Mouse (Mus musculus) retina, adult 2 months (tissue): ENCODE results near the gene Arl15.

Experiments
- DNase-seq: peaks from one replicate; pipeline ENCODE4 v3.0.0-alpha.2; 2012; ENCODE audit warnings: low read depth, low spot score

The Arl15 gene

DNA sequence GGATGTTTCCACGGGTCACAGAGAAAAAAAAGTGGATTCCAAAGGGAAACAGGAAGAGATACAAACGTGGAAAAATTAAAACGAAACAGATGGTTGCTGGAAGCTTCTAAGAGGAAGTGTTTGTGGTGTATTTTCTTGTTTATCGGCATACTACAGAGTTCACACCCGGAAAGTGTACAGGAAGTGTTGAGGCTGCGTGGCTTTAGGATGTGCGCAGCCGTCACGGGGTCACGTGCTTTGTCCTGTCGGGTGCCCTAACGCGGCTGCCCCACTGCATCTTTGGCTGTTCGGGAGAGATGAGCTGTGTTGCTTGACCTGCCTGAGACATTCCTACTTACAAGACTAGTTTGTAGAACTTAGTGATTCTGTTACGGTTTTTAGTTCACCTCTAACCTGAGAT lies 76.1 kb downstream of the Arl15 start:
- no peak for DNase-seq

- DNase-seq = no peak
Observed at GRCm38 (mm10) chr13:113871853-113872252, 77.5 kb downstream of the Arl15 start.

- no peak for DNase-seq
Observed at GRCm38 (mm10) chr13:113875724-113876123, 81.4 kb downstream of the Arl15 start.

- peak; percentile 49 for DNase-seq
Observed at GRCm38 (mm10) chr13:113877420-113877819, 83.1 kb downstream of the Arl15 start.

DNA sequence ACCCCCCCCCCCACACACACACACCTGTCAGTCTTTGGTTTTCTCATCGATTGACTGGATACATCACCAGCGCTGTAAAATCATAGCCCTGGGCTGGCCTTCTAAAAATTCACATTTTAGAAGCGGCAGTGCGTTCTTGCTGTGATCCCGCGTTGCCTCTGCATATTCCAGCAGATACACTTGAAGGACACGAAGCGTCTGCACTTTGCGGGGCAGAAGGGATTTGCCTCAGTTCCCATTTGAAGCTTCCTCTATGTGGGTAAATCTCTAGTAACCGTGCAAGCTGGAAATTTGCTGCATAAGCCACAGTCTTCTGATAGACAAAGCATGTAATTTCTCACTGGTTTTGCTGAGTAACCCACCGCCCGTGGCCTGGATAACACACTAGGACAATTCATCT lies 84.3 kb downstream of the Arl15 start:
- no peak for DNase-seq

DNA sequence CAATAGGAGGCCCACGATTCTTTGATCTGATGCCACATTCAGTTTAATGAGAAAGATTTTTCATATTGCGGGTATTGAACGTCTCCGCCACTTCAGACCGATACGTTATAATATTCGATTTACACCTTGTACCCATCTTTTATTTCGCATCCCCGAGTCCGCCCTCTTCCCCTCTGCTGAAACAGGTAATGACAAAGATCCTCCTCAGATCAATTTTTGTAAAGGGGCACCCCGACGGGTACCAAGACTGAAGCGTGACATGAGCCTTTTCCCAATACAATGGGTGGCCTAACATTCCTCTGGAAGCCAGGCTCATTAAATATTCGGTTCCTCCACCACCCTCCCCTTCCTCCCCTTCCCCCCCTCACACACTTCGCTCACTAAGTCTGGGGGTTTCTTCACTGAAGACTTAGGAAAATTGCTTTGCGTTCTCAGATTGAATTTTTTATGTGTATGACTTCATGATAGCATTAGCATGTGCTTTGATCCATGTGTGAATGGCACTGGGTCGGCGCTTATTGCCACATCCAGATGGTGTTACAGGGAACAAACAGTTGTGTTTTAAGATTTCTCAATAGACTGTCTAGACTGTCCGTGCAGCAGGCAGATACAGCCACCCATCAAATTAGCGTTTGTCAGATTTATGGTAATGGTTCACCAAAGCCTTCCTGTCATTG lies 85.5 kb downstream of the Arl15 start:
- no peak for DNase-seq

GRCm38 (mm10) chr13:113880564-113881171 lies 86.4 kb downstream of the Arl15 start:
- no peak for DNase-seq

DNA sequence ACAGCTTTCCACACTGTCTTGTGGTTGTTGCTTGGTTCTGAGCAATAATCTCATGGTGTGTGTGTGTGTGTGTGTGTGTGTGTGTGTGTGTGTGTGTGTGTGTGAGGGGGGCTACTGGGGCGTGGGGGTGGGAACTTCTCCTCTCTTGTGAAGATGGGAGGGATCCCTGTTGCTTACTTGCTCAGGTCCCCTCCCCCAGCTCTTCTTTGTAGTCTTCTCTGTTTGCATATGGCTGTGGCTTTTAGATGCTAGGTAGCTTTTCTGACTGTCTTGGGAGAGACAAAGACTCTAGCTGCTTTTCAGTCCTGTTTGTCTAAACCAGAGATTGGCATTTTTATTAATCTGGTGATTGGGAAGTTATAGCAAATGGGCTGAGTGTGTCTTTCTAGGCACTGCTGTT lies 88.7 kb downstream of the Arl15 start:
- DNase-seq = no peak

DNA sequence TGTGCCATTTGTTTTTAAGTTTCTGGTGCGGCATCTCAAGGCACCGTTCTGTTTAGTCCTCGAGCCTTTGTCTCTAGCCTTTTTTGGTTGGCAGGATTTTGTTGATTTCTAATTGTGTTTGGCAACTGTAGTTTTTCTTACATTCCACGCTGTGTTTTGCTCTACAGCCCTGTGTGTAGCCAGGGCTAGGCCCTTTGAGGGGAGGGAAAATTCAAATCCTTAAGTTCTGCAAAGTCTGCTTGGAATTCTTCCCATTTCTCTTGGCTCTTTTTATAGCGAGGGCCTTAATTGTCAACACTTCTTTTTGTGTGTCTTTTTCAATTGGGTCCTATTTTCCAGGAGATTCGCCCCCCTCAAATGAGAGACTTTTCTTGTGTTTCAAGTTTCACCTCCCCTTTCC lies 92.8 kb downstream of the Arl15 start:
- DNase-seq = no peak

GRCm38 (mm10) chr13:113888126-113888525 lies 93.8 kb downstream of the Arl15 start:
- DNase-seq = no peak

- no peak for DNase-seq
Observed at GRCm38 (mm10) chr13:113888704-113889103, 94.4 kb downstream of the Arl15 start.

- no peak for DNase-seq
Observed at GRCm38 (mm10) chr13:113889140-113890055, 95.1 kb downstream of the Arl15 start.

GRCm38 (mm10) chr13:113896684-113897083 lies 102.4 kb downstream of the Arl15 start:
- DNase-seq = no peak

DNA sequence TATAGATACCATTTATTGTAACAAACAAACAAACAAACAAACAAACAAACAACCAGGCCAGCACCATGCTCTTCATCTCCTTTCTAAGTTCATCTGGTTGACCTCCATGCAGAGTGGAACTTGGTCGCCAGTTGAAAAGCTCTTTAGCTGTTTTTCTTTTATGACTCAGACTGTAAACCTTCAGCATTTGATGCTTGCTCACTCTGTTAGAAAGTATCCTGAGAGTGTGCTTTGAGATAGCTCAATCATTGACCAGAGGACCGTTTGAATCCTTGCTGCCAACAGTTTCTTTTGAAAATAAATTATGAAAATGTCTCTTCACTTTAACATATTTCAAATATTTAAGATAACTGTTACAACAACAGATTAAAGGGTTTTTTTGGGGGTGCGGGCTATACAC lies 103.2 kb downstream of the Arl15 start:
- DNase-seq = no peak

- no peak for DNase-seq
Observed at GRCm38 (mm10) chr13:113897951-113898350, 103.6 kb downstream of the Arl15 start.

DNA sequence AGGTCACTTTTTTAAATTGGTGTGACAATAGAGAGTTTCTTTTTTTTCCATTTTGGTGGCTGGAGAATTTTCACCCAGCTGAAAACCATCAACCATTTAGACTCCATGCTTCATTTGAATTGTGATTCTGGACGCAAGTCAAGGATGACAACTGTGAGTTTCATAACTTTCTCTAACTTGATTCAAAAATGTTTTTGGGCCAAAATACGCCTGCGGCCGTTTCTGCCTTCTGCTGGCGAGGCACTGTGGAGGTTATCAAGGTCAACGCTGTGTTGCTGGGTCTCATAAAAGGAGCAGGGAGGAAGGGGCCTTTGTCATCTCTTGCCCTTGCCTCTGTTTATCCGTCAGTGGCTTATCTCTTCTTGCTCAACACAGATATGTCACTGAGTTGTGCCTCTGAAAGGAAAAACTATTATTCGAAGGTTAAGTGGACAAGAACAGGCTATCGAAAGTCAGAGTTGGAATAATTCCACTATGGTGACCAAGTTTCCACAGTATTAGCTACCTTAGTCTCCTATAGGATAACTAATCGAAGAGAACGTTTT lies 106.8 kb downstream of the Arl15 start:
- DNase-seq = no peak

DNA sequence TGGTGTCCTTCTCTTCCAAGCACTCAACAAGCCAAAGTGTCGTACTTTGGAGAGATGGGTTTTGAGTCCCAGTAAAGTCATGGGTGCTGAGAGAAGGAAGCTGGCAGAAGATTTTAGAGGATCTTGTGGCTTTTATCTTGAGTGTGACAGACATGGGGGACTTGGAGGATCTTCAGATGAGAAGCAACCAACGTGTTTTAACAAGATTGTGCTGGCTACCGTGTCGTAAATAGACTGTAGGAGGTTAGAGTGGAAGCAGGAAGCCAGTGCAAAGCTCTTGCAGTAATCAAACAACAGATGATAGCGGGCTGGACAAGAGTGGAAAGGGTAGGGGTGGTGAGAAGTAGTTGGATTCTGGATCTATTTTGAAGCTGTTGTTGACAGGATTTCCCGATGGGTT lies 109.0 kb downstream of the Arl15 start:
- no peak for DNase-seq

GRCm38 (mm10) chr13:113911986-113912519 lies 117.7 kb downstream of the Arl15 start:
- DNase-seq = no peak

DNA sequence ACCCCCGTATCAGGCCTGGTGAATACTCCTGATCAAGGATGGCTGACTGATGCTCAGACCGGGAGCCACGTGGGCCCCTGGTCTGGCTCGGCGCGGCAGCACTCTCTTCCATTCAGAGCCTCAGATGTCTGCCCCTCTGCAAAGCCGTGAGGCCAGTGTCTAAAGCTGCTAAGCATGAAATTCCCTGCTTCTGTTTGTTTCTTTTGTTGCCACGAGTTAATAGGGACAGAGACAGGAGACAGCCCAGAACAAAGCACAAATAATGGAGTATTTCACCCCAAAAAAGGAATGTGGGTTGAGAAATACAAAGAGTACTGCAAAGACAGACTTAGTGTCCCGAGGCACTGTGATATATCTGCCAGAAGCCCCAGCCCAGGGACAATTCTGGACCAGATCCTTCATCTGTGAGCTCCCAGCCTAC lies 120.3 kb downstream of the Arl15 start:
- DNase-seq = no peak

GRCm38 (mm10) chr13:113915700-113916099 lies 121.4 kb downstream of the Arl15 start:
- DNase-seq = no peak

DNA sequence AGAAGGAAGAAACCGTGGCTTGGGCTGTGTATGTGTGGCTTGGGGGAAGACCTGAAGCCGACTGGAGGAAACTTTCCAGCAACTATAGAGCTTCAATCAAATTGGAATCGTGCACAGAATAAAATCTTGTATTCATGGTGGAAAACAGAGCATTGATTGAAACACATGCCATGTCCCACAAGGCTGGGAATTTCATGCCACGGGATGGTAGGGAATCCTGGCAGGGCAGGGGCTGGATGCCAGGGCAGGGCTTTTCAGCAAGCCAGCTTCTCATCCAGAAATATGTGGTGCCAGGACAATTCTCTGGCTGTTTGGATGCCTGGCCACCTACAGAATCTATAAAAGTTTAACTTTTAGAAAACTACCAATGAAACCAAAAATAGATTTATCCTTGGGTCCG lies 122.5 kb downstream of the Arl15 start:
- DNase-seq = no peak

GRCm38 (mm10) chr13:113917376-113917775 lies 123.1 kb downstream of the Arl15 start:
- DNase-seq = no peak
